Mouse (Mus musculus): ENCODE data around the gene Polr2h.

DNA sequence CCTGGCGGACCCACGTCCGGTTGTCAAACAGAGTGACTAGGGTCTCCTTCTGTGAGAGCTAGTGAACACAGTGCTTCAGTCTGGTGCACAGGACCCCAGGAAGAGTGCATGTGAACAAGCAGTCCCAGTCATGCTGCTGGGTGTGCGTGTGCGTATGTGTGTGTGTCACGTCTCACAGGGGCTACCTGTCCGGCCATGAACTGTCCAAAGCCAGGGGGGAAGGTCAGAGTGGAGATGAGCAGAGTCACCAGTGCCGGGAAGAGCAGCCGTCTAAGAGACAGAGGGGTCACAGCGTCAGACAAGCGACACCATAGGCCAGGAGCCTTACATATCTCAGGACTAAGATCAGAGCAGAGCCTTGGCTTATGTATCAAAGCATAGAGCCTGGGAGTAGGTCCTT, 7.1 kb upstream of the Polr2h start:
- no peak for TF ChIP-seq POLR2A (IDR thresholded peaks at IDR 0.05; ENCODE audit: insufficient read depth, low read depth, low read length)
- no peak for TF ChIP-seq EP300 (IDR thresholded peaks at IDR 0.05; ENCODE audit: insufficient read depth, low read depth, low read length)
- no peak for TF ChIP-seq CTCF (IDR thresholded peaks at IDR 0.05)
